Mouse (Mus musculus): ENCODE results near the gene Rbm43.

Rbm43 gene

GRCm38 (mm10) chr2:51934574-51935334, at the start of gene Rbm43:
Gene Rbm43 (minus strand): TSS chr2:51935163.
- peak; percentile 71 to 78 for DNase-seq (ENCODE audit: low spot score in 2 of 2)

DNA sequence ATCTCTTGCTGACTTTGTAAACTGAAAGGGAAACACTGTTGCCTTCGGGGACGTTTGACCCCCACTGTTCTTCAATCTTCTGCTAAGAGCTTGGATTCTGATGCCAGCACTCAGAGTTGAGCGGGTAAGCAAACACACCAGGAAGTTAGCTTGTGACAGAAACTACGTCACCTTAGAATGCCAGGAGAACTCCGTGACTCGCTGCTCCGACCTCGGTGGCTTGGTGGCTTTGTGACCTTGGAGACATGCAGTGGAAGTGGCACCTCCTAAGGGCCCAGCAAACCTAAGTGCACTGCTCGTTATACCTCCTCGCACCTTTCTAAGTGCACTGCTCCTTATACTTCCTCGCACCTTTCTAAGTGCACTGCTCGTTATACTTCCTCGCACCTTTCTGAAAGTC, 47.3 kb upstream of the Rbm43 start:
- no peak for DNase-seq (ENCODE audit: low spot score in 2 of 2)

GRCm38 (mm10) chr2:51981630-51982029, 46.7 kb upstream of the Rbm43 start:
- DNase-seq (ENCODE audit: low spot score in 2 of 2): no peak

DNA sequence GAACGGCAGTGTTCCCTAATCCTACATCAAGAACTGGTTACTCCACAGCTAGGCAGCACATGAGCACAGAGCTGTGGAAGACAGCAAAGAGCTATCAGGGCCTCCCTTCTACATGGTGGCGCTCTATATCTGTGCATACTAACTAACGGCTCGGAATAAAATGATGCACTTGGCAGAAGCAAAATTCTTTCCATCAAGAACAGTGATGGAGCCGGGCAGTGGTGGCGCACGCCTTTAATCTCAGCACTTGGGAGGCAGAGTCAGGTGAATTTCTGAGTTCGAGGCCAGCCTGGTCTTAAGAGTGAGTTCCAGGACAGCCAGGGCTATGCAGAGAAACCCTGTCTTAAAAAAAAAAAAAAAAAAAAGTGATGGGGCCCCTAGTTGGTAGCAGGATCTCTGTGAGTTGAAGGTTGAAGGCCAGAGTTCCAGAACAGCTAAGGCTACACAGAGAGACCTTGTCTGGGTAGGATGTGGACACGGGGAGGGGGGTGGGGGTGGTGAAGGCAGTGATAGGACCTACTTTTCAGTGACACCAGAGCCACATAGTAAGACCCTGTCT, 38.5 kb upstream of the Rbm43 start, which contains the start of gene Nmi:
TSS of gene Nmi (minus strand) at position 85 of the 559 bp plus-strand sequence.
- peak in 1 of 2 experiments; percentile 9 for DNase-seq (ENCODE audit: low spot score in 2 of 2)

- peak; percentile 48 to 53 for DNase-seq (ENCODE audit: low spot score in 2 of 2)
Observed at GRCm38 (mm10) chr2:51972641-51973409, 37.9 kb upstream of the Rbm43 start.

- DNase-seq (ENCODE audit: low spot score in 2 of 2): peak; percentile 33 to 51
Observed at GRCm38 (mm10) chr2:51972142-51972541, 37.2 kb upstream of the Rbm43 start.

DNA sequence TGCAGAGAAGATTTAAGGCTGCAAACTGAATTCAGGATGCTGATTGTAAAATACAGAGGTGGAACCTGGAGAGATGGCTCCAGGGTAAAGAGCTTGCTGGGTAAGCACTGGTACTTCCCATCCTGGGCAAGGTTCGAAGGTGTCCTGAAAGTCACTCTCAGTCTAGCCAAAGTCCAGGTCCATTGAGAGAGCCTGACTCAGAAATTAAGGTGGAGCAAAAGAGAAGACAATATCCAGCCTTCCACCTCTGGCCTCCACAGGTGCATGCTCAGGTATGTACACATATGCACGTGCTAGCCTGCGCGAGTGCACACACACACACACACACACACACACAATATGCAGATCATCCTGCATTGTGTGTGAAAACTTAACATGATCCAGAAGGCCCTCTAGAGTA, 35.9 kb upstream of the Rbm43 start:
- DNase-seq (ENCODE audit: low spot score in 2 of 2): no peak

DNA sequence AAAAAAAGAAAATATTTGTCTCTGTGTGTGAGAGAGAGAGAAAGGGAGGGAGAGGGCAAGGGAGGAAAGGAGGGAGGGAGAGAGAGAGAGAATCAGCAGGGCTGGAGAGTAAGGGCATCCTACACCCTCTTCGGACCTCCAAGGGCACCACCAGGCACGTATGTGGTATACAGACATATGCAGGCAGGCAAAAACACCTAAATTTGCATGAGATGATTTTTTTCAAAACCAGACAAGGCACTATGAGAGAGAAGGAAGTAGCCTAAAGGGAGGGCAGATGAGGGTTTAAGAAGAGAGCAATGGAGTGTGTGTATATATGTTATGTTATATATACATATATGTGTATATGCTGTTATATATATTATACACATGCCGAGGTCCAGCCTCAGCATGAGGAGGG, 32.3 kb upstream of the Rbm43 start:
- DNase-seq (ENCODE audit: low spot score in 2 of 2): no peak

GRCm38 (mm10) chr2:51953648-51954204, 18.8 kb upstream of the Rbm43 start:
- DNase-seq (ENCODE audit: low spot score in 2 of 2): no peak

DNA sequence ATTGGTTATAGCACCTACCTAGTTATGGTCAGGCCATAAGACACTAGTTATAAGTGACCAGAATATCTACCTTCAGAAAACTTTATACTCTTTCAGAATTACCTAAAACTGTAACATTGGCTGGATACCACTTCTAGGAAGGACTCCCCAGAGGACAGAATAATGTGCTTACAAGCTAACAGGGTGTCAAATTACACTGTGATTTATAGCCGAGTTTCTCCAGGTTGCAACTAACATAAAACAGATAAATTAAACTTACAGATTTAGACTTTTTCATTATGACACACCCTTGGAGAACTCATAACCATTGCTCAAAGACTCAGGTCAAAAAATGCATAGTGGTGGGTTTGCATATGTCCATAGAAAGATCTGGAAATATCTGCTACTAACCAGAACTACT, 15.9 kb upstream of the Rbm43 start:
- no peak for DNase-seq (ENCODE audit: low spot score in 2 of 2)

GRCm38 (mm10) chr2:51948105-51948830, 13.3 kb upstream of the Rbm43 start:
- no peak for DNase-seq (ENCODE audit: low spot score in 2 of 2)

GRCm38 (mm10) chr2:51945812-51946211, 10.8 kb upstream of the Rbm43 start:
- DNase-seq (ENCODE audit: low spot score in 2 of 2): no peak

DNA sequence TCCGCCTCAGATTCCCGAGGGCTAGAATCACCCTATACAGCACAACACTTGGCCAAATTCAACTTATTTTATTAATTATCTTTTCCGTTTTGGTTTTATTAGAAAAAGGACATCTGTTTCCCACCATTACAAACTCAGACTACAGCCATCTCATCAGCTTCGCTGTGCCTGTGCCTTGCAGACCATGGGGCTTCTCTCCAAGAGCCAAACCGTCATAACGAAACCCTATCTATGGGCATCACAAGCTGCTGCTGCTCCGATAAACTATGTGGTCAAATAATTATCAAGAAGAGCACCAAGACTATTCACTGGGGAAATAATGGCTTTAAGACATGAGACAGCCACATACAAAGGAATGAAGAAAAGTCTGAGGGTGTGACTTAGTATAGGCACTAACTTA, 6.9 kb upstream of the Rbm43 start:
- DNase-seq (ENCODE audit: low spot score in 2 of 2): no peak

DNA sequence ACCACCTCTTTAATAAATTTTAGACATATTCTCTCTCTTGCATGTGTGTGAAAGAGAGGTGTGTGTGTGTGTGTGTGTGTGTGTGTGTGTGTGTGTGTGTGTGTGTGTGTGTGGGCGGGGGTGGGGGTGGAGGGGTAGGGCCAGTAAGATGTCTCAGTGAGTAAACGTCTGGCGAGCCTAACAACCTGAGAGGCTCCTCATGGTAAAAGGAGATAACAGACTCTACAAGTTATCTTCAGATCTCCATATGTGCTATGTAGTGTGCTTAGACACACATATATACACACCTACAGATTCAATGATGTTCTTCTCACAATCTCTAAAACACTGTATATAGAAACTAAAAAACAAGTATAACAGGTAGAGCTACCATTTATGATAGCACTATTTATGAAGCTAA, 3.8 kb upstream of the Rbm43 start:
- no peak for DNase-seq (ENCODE audit: low spot score in 2 of 2)

GRCm38 (mm10) chr2:51937004-51937403, 2.0 kb upstream of the Rbm43 start:
- DNase-seq (ENCODE audit: low spot score in 2 of 2): no peak

DNA sequence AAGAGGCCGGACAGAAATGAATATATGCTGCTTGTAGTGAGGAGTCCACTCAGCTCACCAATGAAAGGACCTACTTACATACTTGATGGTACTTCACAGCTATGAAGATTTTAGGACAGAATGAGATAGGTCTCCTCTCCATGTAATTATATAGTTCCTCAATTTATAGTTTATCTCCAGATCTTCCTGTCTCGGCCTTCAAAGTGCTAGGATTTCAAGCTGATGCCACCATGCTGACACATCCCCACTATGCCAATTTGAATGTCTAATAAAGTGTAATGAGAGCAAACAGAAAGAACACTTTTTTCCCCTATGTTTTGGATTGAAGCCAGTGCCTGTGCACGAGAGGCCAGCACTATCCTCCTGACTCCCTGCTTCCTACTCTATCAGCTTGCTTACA, 1.6 kb upstream of the Rbm43 start:
- no peak for DNase-seq (ENCODE audit: low spot score in 2 of 2)

DNA sequence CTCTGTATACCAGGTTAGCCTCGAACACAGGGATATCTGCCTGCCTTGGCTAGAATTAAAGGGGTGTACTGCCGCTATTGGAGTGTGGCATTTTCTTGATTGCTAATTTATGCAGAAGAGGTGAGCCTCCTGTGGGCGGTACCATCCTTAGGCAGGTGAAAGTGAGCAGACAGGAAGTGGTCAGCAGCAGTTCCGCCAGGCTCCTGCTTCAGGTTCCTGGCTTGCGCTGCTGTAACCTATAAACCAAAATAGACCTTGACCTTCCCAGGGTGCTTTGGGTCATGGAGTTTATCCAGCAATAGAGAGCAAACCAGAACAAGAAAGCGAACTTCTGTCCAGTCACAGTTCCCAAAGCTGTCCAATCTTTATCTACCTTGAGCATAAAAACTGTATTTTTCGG, 958 bp upstream of the Rbm43 start:
- no peak for DNase-seq (ENCODE audit: low spot score in 2 of 2)

DNA sequence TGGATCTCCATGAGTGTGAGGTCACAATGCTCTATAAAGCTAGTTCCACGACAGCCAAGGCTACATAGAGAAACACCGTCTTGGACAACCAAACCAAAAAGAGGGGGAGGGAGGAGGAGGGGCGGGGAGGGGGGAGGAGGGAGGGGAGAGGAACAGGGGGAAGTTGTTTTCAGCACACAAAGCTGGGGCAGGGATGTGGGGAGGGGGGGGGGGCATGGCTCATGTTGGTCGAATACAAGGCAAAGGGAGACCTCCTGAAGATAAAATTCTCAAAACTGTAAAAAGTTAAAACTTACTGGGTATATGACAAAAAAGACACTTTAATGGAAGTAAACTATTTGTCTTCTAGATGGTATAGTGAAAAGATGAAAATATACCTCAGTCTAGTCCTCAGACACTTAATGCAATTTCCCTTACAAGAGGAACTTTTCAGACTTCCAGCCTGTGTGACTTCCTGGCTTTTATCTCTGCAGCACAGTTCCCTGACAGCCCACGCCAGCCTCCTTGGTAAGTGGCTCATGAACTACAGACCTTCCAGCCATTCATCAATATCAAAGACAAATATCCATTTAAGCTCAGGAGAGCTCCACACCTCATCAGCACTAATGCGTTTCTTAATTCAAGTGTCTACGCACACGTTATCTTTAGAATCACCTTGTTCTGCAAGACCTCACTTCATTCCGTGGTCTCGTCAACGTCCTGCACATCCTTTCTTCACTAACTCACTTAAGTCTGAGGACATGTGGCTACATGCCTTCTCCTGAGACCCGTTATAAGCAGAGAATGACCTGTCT, 1.4 kb downstream of the Rbm43 start:
- DNase-seq (ENCODE audit: low spot score in 2 of 2): no peak

- DNase-seq (ENCODE audit: low spot score in 2 of 2): no peak
Observed at GRCm38 (mm10) chr2:51931241-51931640, 3.7 kb downstream of the Rbm43 start.

GRCm38 (mm10) chr2:51914944-51915680, 19.9 kb downstream of the Rbm43 start:
- DNase-seq (ENCODE audit: low spot score in 2 of 2): peak; percentile 13 to 60
